Mouse (Mus musculus) cerebellum, adult 2 months (tissue): Measurements from ENCODE around the gene Lrig2. TPM values are rescaled to one million over a fixed set of nuclear protein-coding genes. Genes with fewer than 3 reads are reported as not detected.

Experiments
- DNase-seq, 2 experiments: peaks; one replicate each; pipeline ENCODE4 v3.0.0; 2021
- H3K27ac ChIP-seq: fragments of 200-500 bp; 2 replicates; pipeline ENCODE4 v1.5.1; 2012; ENCODE audit warnings: low read length, control low read depth, inconsistent platforms; ENCODE audit not compliant: insufficient read depth
- H3K27me3 ChIP-seq: fragments of 200-500 bp; 2 replicates; pipeline ENCODE4 v1.6.1; 2012; ENCODE audit warnings: inconsistent platforms, mild to moderate bottlenecking, low read length, moderate library complexity; ENCODE audit not compliant: control insufficient read depth, insufficient read depth
- H3K4me1 ChIP-seq: fragments of 200-500 bp; 2 replicates; pipeline ENCODE4 v1.6.1; 2011; ENCODE audit warnings: low read length; ENCODE audit not compliant: control insufficient read depth, insufficient read depth
- H3K4me3 ChIP-seq: fragments of 200-500 bp; replicated peaks from 2 replicates; pipeline ENCODE3; 2011; ENCODE audit warnings: mild to moderate bottlenecking, low read depth, low read length, control low read depth; ENCODE audit not compliant: insufficient read depth
- CTCF ChIP-seq: fragments of 200-500 bp; IDR thresholded peaks from 2 replicates; pipeline ENCODE4 v1.5.1; 2011; ENCODE audit warnings: low read depth, mild to moderate bottlenecking, control low read depth, low read length, moderate library complexity, borderline replicate concordance; ENCODE audit not compliant: insufficient read depth
- POLR2A ChIP-seq: fragments of 200-500 bp; IDR thresholded peaks from 2 replicates; pipeline ENCODE4 v1.6.1; 2011; ENCODE audit warnings: low read length, control low read depth, borderline replicate concordance; ENCODE audit not compliant: insufficient read depth
- WGBS: fragments of 180-500 bp; shearing (Covaris S2); methylation state at CpG from one replicate; pipeline ENCODE4 v1.1.7; 2018; 5-methylcytosine and 5-hydroxymethylcytosine counted together
- polyA plus RNA-seq: library from polyadenylated mRNA; depleted of rRNA; stranded (reverse); fragments of >200 nt; gene quantifications from 2 replicates; pipeline ENCODE4 v1.2.3, GENCODE M21; 2012

Lrig2 gene
- polyA plus RNA-seq, 1 experiment = 22.3 TPM

GRCm38 (mm10) chr3:104540480-104541138 lies 28.9 kb upstream of the Lrig2 start:
- Histone ChIP-seq H3K27me3 (no peaks in the 10 kb centered on the region), H3K4me1 (no peaks in the 10 kb centered on the region), H3K27ac (no peak overlapping the region), H3K4me3 (no peak overlapping the region)
- TF ChIP-seq CTCF (no peak), POLR2A (no peak)
- 70% methylated on average over 9 of the region's 9 CpGs for WGBS
- DNase-seq = peak in 1 of 2 experiments; percentile 6

DNA sequence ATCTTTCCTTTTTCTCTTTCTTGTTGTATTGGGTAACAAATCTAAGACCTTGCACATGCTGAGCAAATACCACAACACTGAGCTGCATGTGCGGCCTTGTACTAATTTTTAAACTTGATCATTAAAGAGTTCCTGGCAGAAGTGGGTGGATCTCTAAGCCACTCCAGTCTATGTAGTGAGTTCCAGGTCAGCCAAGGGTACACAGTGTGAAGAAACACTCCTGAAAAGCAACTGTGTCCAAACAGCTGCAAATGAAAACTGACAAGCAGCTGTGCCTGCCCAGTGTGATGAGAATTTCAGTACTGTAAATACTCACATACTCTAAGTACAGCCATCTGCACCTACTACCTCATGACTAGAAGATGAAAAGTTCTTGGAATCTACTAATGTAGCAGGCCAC lies 21.5 kb upstream of the Lrig2 start:
- Histone ChIP-seq H3K27ac (no peak overlapping the region), H3K4me3 (no peak overlapping the region), H3K4me1 (no peaks in the 10 kb centered on the region), H3K27me3 (no peaks in the 10 kb centered on the region)
- 94% methylated on average over 1 of the region's 1 CpGs for WGBS
- no peak for DNase-seq
- no peak for TF ChIP-seq POLR2A
- no peak for TF ChIP-seq CTCF

DNA sequence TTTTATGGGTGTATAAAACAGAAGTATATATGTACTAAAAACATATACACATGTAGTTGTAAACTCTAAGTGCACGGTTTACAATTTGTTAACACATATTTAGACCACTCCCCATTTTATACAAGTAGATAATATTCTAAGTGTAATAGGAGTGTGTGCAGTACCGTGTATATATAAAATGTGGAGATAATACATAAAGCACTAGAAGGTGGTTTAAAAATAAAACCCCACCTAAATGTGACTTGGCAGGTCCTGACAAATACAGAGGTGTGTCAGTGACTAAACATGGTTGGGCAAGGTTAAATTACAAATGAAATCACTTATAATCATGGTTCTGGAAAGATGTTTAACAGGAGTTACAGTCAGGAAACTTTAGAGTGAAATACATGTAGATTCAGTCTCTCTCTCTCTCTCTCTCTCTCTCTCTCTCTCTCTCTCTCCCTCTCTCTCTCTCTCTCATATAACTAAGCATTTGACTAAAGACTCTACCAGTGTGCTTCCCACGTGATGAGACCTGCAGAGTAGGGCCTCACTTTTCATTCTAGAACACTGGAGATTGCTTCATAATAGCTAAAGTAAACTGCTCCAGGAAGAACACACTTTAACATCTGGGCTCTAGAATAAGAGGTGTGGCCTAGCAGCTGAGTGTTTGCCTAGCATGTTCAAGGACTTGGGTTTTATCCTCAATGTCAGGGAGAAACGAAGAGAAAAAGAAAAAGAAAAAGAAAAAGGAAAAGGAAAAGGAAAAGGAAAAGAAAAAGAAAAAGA lies 14.6 kb upstream of the Lrig2 start:
- Histone ChIP-seq H3K4me3 (no peak overlapping the region), H3K27ac (no peak overlapping the region), H3K4me1 (no peaks in the 10 kb centered on the region), H3K27me3 (no peaks in the 10 kb centered on the region)
- 78% methylated on average over 4 of the region's 4 CpGs for WGBS
- TF ChIP-seq CTCF (no peak), POLR2A (no peak)
- no peak for DNase-seq

GRCm38 (mm10) chr3:104525516-104525915 lies 13.8 kb upstream of the Lrig2 start:
- H3K27me3 ChIP-seq = no peaks in the 10 kb centered on the region
- 30% methylated on average over 2 of the region's 2 CpGs for WGBS
- DNase-seq = no peak
- H3K4me1 ChIP-seq = no peaks in the 10 kb centered on the region
- H3K27ac ChIP-seq = no peak overlapping the region
- H3K4me3 ChIP-seq = no peak overlapping the region
- TF ChIP-seq POLR2A (no peak), CTCF (no peak)

- no peak for TF ChIP-seq POLR2A
- no peak for TF ChIP-seq CTCF
- DNase-seq = no peak
- H3K27me3 ChIP-seq = no peaks in the 10 kb centered on the region
- WGBS = 77% methylated on average over 1 of the region's 1 CpGs
- H3K4me3 ChIP-seq = no peak overlapping the region
- H3K27ac ChIP-seq = no peak overlapping the region
- no peaks in the 10 kb centered on the region for H3K4me1 ChIP-seq
Measured at GRCm38 (mm10) chr3:104525029-104525428, 13.3 kb upstream of the Lrig2 start.

DNA sequence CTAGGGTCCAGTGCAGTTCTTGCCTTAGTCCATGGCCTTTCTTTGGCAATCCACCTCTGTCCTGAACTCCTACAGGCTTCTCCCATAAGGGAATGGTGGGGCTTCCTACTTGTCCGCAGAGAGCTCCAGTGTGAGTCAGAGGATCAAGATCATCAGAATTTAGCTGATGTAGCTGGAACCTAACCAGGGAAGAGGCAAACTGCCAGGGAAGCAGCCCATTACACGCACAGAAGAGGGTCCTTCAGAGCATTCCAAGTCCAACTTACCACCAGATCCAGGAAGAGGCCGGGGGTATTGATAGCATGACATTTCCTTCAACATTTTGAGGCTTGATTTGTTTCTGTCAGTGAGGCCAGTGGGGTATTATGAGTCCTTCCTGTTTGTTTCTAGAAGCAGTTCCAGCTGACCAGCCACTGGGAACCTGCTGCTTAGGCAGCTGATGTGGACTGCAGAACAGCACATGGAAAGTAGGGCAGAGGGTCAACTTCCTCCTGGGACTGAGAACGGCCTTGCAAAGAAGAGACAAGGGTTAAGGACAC lies 11.7 kb upstream of the Lrig2 start:
- no peak overlapping the region for H3K27ac ChIP-seq
- H3K4me1 ChIP-seq = no peaks in the 10 kb centered on the region
- DNase-seq = no peak
- 38% methylated on average over 4 of the region's 4 CpGs for WGBS
- H3K27me3 ChIP-seq = no peaks in the 10 kb centered on the region
- TF ChIP-seq POLR2A (no peak), CTCF (no peak)
- H3K4me3 ChIP-seq = no peak overlapping the region

DNA sequence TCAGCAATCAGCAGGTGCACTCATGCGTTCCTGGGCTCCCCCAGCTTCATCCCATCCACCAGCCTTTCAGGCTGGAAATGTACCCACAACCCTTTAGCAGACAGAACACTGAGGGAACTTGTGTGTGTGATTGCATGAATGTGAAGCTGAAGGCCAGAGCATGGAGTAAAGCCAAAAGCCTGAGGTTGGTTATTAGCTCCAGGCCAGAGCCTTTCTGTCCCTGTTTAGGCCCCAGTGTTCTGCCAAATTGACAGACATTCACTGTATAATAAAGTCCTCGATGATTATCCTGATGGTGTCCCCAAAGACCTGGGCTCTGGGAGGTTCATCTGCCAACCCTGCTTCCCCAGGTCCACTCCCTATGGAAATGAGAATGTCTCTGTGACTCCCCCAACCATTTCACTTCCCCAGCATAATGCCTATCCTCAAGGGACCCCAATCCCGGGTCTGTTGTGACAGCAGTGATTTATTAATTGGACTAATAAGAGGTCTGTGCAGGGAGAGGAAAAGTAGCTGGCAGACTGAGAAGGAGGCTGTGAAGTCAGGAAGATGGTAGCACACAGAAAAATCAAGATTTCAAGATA lies 9.7 kb upstream of the Lrig2 start:
- Histone ChIP-seq H3K27me3 (no peaks in the 10 kb centered on the region), H3K4me1 (no peaks in the 10 kb centered on the region), H3K27ac (no peak overlapping the region), H3K4me3 (no peak overlapping the region)
- TF ChIP-seq POLR2A (no peak), CTCF (no peak)
- no peak for DNase-seq
- 26% methylated on average over 3 of the region's 3 CpGs for WGBS
